Mouse (Mus musculus): ENCODE results near the gene Sap30l.

DNA sequence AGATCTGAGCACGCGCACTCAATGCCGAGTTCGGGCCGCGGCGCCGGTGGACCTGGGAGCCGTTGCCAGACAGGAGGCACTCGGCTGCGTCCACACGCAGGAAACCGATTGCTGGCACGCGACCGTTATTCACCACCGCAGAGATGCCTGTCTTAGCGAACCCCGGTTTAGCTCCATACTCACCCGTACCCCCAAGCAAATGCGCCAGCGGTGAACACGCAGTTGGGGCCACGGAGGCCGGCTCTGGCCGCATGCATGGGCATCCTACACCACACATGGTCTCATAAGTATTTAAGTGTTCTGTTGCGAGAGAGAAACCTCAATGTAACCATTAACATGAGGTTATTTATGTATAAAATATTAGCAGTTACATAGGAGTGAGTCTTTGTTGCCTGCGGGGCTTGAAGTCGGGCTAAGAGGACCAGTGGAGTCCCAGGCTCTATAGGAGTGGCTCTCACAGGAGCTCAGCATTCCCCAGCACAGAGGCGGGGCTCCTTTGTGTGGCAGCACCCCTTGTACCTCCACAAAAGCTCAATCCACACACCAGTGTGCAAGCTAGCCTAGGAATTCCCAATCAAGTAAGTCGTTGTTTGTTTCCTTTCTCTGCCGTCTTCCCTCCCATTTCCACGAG, 26.6 kb downstream of the Sap30l start:
- no peak for TF ChIP-seq CTCF (conservative IDR thresholded peaks at IDR 0.05; ENCODE audit: low read length)
- no peak for TF ChIP-seq NANOG (IDR thresholded peaks at IDR 0.05; ENCODE audit: borderline replicate concordance, low read length)

Measured in E14TG2a.4 (cell line).